Comparison of ENCODE assay signal across 8 mouse cellular contexts in the genomic region with DNA sequence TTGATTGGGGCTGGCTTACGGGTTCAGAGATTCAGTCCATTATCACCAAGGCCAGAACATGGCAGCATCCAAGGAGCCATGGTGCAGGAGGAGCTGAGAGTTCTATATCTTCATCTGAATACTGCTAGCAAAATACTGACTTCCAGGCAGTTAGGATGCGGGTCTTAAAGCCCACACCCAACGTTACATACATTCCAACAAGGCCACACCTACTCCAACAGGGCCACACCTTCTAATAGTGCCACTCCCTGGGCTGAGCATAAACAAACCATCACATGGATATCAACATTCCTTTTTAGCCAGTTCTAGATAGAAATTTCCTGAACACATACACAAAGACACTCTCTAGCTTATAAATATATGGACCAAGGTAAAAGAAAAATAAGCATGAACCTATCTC. TPM values are rescaled to one million over a fixed set of nuclear protein-coding genes. Genes with fewer than 3 reads are reported as not detected.
DNase-seq lines count a peak whose midpoint lies in the region; ATAC-seq and TF ChIP-seq lines count a peak whose summit lies in the region.

Gene Hint3, minus strand, starts transcription at position 120 of the 400 bp plus-strand sequence.

- no peak within 1 kb of the TSS for H3K4me2 ChIP-seq in heart, embryonic 12.5 days
- H3K4me2 ChIP-seq in neural tube, embryonic 15.5 days: no peak within 1 kb of the TSS

- H3K4me3 ChIP-seq in cortical plate, adult 2 months (ENCODE audit: insufficient read depth, low read length): no peak within 1 kb of the TSS
- H3K4me3 ChIP-seq in heart, embryonic 12.5 days: no peak within 1 kb of the TSS
- H3K4me3 ChIP-seq in neural tube, embryonic 15.5 days (replicated peaks): no peak within 1 kb of the TSS

- no peaks in the 10 kb centered on the region for H3K9me3 ChIP-seq in heart, embryonic 12.5 days (replicated peaks)
- no peaks in the 10 kb centered on the region for H3K9me3 ChIP-seq in neural tube, embryonic 15.5 days (replicated peaks)

- no peak for ATAC-seq in heart, embryonic 12.5 days (ENCODE audit: insufficient number of reproducible peaks, low FRiP score)
- no peak for ATAC-seq in neural tube, embryonic 15.5 days (ENCODE audit: low FRiP score)

- no peak within 1 kb of the TSS for H3K27ac ChIP-seq in cortical plate, adult 2 months (ENCODE audit: insufficient read depth, low read length)
- H3K27ac ChIP-seq in heart, embryonic 12.5 days (ENCODE audit: poor library complexity, severe bottlenecking): no peak within 1 kb of the TSS
- no peak within 1 kb of the TSS for H3K27ac ChIP-seq in neural tube, embryonic 15.5 days (replicated peaks)

- H3K9ac ChIP-seq in heart, embryonic 12.5 days: no peak within 1 kb of the TSS
- H3K9ac ChIP-seq in neural tube, embryonic 15.5 days (replicated peaks): no peak within 1 kb of the TSS

- intact Hi-C loops in left cerebral cortex, postnatal 10 days (cut with DNase I): no loop called here

- no peaks in the 10 kb centered on the region for H3K27me3 ChIP-seq in heart, embryonic 12.5 days (replicated peaks)
- H3K27me3 ChIP-seq in neural tube, embryonic 15.5 days (replicated peaks): no peaks in the 10 kb centered on the region

- no peak for TF ChIP-seq POLR2A in cortical plate, adult 2 months (IDR thresholded peaks at IDR 0.05; ENCODE audit: extremely low read depth, insufficient read depth, low read length)

- no peak for TF ChIP-seq CTCF in cortical plate, adult 2 months (IDR thresholded peaks at IDR 0.05; ENCODE audit: extremely low read depth, insufficient read depth, low read length)

- H3K4me1 ChIP-seq in cortical plate, adult 2 months (ENCODE audit: control insufficient read depth, insufficient read depth, low read length): no peaks in the 10 kb centered on the region
- no peaks in the 10 kb centered on the region for H3K4me1 ChIP-seq in heart, embryonic 12.5 days (replicated peaks)
- H3K4me1 ChIP-seq in neural tube, embryonic 15.5 days: no peaks in the 10 kb centered on the region

- DNase-seq in layer of hippocampus, adult 18-20 months (ENCODE audit: low spot score in 2 of 2): no peak
- no peak for DNase-seq in layer of hippocampus, adult 9-11 months
- no peak for DNase-seq in left cerebral cortex, postnatal 10 days (ENCODE audit: extremely low spot score in 1 of 2, low spot score in 2 of 2)
- no peak for DNase-seq in cerebellum, adult 18-20 months
- DNase-seq in MN1 (ENCODE audit: low spot score): no peak

- 82% methylated on average over 3 of the region's 3 CpGs for WGBS in heart, embryonic 12.5 days
- 86% methylated on average over 3 of the region's 3 CpGs for WGBS in neural tube, embryonic 15.5 days

- no peaks in the 10 kb centered on the region for H3K36me3 ChIP-seq in heart, embryonic 12.5 days
- H3K36me3 ChIP-seq in neural tube, embryonic 15.5 days: no peaks in the 10 kb centered on the region

RNA-seq across cellular contexts. Expression of gene Hint3, which starts in this region (rescaled TPM):
- 10 to 100 TPM; 32.6 to 41.1 TPM for total RNA-seq in layer of hippocampus, adult 18-20 months (2021)
- 20.2 and 20.4 TPM in 2 replicates for polyA plus RNA-seq in cortical plate, adult 2 months (2012; rRNA removed)
- 29.2 and 32.8 TPM in 2 replicates for polyA plus RNA-seq in heart, embryonic 12.5 days (2016; fragmentation: Nextera tagmentation; extraction: Ambion mirVana)
- 10 to 100 TPM; 33.2 to 34.0 TPM for total RNA-seq in left cerebral cortex, postnatal 10 days (2021)
- 21.5 and 22.7 TPM in 2 replicates for polyA plus RNA-seq in neural tube, embryonic 15.5 days (2015; fragmentation: Nextera tagmentation; extraction: Ambion mirVana)
